Mouse (Mus musculus) urinary bladder, postnatal 36 days (tissue): ENCODE results near the gene Crip1.

ENCODE experiments used
- DNase-seq, 2 experiments: peaks; one replicate each; pipeline ENCODE4 v3.0.0; 2022; ENCODE audit warnings: low spot score in 2 of 2, mixed read lengths in 1 of 2

Crip1 gene

GRCm38 (mm10) chr12:113145591-113145990, 525 bp upstream of the Crip1 start:
- DNase-seq: no peak

- peak in 1 of 2 experiments; percentile 30 for DNase-seq
These were observed 1.4 kb downstream of the Crip1 start for GRCm38 (mm10) chr12:113147481-113147880.

DNA sequence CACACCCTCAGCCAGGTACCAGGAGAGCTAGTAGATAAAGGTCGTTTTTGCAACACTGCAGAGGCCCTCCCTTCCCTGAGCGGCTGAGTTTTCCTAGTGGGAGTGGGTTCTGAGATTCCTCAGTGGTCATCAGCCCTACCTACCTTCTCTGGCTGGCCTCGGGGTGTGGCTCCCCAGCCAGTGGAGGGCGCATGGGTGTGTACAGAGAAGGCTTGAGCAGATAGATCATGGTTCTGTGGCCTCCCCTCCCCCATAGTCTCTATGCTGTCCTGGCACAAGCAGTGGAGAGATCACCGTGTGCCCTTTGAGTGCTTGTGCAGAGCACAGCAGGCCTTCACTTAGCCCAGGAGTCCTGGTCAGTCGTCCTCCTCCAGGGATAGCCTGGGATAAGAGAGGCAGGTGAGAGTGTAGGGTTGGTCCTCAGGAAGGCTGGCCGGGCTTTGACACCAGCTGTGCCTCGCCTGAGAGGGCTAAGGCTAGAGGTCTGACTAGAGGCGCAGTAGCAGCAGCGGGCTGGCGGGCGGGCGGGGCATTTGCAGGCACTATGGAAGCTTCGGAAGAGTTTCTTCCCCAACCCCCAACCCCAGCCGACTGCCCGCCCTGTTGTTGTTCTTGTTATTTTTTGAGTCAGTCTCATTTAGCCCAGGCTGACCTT, 2.4 kb downstream of the Crip1 start:
- DNase-seq: peak in 1 of 2 experiments; percentile 66

- no peak for DNase-seq
These were observed 3.2 kb downstream of the Crip1 start for GRCm38 (mm10) chr12:113149341-113149740.

DNA sequence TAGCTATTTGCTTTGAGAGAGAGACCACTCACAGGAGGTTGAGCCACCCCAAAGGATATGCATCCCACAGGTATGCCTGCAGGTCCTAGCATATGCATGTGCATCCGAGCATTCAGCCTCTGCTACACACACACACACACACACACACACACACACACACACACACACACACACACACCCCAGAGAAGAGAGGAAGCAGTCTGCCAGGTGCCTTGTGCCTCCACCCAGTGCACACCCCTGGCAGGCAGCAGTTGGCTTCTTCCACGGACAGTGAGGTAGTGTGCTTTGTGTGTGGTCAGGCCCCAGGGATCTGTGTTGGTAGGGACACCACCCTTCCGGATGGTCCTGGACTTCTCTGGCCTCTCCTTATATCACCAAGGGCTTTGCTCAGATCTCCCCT, 3.8 kb downstream of the Crip1 start:
- DNase-seq: no peak

DNA sequence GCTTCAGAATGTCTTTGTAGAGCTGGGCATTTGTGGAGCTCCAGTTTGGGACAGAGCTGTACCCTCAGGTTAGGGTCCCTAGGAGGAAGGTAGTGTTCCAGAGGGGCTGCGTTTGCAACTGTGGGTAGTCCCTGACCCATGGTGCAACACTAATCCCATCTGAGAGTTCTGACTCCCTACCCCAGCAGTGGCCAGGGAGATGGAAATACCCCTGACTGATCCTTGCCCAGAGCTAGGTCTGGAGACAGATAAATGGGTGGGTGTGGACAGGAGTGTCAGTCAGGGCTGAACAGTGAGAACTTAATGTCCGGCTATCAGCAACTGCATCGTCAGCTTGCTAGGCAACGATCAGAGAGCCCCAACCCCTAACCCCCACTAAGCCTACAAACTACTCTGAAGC, 4.5 kb downstream of the Crip1 start:
- DNase-seq: no peak

- peak in 1 of 2 experiments; percentile 28 for DNase-seq
These were observed 4.9 kb downstream of the Crip1 start for GRCm38 (mm10) chr12:113151046-113151445.

- peak in 1 of 2 experiments; percentile 68 for DNase-seq
These were observed 5.7 kb downstream of the Crip1 start for GRCm38 (mm10) chr12:113151661-113152271.

GRCm38 (mm10) chr12:113152272-113152661, 6.2 kb downstream of the Crip1 start:
- DNase-seq: peak in 1 of 2 experiments; percentile 46

DNA sequence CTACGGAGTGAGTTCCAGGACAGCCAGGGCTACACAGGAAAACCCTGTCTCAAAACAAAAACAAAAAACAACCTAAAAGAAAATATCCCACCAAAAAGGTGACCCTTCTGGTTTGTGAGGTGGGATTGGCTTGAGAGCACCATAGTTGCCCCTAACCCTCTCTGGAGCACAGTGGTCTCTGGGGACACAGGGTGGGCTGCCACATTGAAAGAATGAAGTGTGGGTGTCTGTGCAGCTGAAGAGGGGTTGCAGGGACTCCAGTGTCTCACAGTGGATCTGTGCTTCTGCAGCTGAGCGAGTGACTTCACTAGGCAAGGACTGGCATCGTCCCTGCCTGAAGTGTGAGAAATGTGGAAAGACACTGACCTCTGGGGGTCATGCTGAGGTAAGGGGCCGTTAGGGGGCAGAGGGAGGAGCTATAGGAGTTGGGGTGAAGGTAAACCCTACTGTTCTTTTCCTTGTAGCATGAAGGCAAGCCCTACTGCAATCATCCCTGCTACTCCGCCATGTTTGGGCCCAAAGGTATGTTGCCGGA, 6.9 kb downstream of the Crip1 start:
- DNase-seq: no peak

- peak in 1 of 2 experiments; percentile 29 for DNase-seq
These were observed 7.9 kb downstream of the Crip1 start for GRCm38 (mm10) chr12:113153971-113154370.

DNA sequence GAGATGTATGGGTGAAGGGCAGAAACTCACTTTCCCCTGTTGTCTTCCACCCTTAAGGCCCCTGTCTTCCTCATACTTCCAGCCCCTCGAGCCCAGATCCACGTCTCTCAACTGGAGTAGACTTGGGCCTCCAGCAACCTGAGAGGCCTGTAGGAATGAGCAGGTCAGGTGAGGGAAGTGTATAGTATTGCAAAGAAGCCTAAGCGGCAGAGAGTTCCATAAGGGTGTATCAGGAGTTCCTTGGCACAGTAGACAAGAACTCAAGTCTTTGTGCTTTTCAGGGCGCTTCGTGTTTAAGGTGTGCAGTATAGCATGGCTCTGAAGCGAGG, 8.6 kb downstream of the Crip1 start:
- no peak for DNase-seq

- peak in 1 of 2 experiments; percentile 54 for DNase-seq
These were observed 9.1 kb downstream of the Crip1 start for GRCm38 (mm10) chr12:113155076-113155771.

DNA sequence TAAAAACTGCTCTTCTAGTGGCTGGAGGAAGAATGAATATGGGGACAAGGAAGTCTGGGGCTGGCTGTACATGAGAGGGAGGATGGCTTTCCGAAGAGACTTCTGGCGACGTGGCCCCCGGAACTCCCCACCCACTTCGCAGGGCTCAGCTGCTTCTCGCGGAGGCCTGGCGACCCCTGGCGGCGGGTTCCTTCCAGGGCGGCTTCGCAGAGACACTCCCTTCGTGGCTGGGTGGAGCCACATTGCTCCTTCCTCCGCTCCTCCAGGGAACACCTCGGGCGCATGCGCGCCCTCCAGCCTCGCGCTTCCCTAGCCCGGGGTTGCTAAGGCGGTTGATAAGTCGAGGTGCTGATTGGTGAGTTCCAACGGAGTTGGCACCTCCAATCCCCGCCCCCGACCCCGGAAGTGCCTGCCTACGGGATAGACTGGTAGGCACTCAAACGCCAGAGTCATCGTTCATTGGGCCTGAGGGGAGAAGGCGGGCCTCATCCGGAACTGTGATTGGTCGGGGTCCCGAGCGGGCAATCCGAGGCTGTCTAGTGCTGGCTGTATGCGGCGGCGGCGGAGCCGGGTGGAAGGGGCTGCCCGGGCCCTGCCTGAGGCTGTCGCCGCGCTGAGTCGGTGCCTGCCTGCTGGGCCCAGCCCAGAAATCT, 9.9 kb downstream of the Crip1 start, which contains the start of gene Tedc1:
Gene Tedc1 (plus strand): TSS at position 535 of the 653 bp plus-strand sequence.
- peak; percentile 99 to 100 for DNase-seq

DNA sequence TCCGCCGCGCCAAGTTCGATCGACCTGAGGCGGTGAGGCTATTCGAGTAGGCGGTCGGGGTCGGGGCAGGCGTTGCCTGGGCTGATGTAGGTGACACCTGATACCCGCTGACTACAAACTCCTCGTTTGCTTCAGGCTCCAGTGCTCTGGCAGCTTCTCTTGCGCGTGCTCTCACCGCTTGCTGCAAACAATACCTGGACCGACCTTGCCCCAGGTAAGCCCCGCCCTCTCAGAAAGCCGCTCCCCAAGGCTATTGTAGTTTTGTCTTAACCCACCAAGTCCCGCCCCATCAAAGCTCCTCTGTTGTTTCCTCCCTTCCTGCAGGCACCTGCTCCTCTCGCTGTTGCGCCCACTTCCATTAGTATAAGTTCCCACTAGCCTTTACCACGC, 10.4 kb downstream of the Crip1 start:
- no peak for DNase-seq

DNA sequence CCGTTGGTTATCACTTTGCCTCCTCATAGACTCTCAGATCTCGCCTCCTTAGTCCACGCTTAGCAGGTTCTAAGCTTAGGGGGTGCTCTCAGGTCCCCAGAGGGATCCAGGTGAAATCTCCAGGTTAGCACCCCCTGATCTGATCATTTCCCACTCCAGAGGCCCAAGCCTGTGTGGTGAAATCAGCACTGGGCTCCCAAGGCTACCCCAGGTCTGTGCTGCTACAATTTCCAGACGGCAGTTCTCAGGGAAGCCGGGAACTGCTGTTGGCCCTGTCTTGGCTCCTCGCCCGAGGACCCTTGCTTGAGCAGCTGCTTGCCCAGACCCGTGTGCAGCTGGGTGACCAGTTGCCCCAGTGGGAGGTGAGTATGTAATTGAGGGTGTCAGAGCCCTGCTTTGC, 10.9 kb downstream of the Crip1 start:
- no peak for DNase-seq

- no peak for DNase-seq
These were observed 11.4 kb downstream of the Crip1 start for GRCm38 (mm10) chr12:113157521-113157920.

DNA sequence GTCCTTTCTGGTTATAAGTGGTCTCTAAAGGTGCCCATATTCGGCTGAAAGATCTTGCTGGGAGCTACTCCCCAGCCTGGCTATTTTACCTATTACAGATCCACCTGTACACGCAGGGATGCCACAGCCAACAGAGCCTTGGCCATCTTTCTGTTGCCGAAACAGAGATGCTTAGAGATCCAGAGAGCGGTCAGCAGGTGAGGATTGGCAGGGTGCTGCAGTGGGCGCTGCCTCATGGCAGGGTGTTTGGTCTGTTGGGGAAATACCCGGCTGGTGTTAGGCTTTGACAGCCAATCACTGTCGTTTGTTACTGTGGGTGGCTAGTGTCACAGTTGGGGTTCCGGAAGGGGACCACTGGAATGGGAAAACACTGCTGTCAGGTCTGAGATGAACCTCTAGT, 11.9 kb downstream of the Crip1 start:
- no peak for DNase-seq

DNA sequence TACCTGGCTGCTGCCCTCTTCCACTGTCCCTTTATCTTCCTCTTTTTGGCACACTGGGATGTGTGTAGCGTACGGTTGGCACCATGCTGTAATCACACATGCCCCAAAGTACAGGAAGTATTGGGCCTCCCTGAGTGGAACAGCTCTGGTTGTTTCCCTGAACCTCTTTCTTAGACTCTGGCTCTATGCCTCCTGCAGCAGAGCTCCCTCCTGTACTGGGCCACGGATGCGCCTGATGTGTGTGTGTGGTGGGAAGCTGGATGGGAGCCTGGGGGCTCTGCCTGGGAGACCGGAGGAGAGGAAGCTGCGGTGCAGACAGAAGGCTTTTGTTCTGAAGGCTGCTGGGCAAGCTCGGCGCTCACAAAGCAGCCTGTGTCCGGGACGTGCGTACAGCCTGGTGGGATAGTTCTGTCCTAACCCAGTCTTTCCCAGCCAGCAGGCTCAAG, 17.5 kb downstream of the Crip1 start:
- DNase-seq: no peak

DNA sequence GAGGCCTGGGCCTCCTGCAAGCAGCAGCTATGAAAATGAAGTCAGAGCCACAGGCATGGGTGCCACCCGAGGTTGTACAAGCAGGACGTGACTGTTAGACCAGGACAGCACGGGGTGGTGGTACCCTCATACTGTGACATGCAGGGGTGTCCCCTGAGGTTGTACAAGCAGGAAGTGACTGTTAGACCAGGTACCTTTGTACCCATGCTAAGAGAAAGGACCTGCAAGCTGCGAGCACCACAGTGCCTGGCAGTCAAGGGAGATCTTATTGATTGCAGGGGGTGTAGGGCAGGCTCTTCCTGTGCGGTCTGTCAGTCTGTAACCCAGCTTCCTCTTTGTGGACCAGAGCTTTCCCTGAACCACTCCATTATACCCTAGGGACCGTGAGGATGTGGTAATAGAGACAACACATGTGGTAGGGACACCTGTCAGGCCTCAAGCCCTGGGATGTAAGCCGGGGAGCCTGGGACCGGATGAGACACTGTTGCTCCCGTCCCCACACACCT, 22.0 kb downstream of the Crip1 start:
- no peak for DNase-seq

DNA sequence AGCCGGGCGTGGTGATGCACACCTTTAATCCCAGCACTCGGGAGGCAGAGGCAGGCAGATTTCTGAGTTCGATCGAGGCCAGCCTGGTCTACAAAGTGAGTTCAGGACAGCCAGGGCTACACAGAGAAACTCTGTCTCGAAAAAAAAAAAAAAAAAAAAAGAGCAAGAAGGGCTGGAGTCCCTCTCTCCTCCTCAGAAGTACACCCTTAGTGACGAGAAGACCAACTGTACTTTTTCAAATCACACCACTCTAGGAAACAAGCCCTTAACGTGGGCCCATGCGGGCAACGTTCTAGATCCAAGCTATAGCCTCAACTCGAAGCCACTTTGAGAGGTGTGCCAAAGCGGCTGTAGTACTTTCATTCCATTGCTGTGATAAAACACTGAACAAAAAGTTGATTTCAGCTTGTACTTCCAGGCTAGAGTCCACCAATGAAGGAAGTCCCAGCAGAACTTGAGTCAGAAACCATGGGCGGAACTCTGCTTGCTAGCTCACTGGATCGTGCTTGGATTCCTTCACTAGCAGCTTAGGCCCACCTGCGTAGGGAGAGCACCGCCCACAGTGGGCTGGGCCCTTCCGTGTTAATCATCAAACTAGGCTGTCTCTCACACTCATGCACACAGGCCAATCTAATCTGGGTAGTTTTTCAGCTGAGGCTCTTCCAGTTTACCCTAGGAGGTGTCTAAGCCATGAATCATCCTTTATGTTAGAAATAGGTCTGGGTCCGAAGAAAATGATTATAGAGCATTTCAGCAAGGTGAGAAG, 31.0 kb downstream of the Crip1 start:
- DNase-seq: no peak
